Mouse (Mus musculus) ES-E14 (cell line): Measurements from ENCODE around the gene H2-Eb1.

Experiments used
- CHD2 ChIP-seq: IDR thresholded peaks from 2 replicates; pipeline ENCODE4 v1.6.1; 2014; ENCODE audit warnings: mild to moderate bottlenecking, low read depth, low read length, inconsistent platforms
- HCFC1 ChIP-seq: IDR thresholded peaks from 2 replicates; pipeline ENCODE4 v1.6.1; 2012; ENCODE audit warnings: low read length, inconsistent platforms, borderline replicate concordance; ENCODE audit not compliant: insufficient read depth
- MAFK ChIP-seq: IDR thresholded peaks from 2 replicates; pipeline ENCODE4 v1.6.1; 2014; ENCODE audit warnings: mild to moderate bottlenecking, low read depth, low read length, inconsistent platforms; ENCODE audit not compliant: insufficient read depth
- ZC3H11A ChIP-seq: IDR thresholded peaks from 2 replicates; pipeline ENCODE4 v1.6.1; 2012; ENCODE audit warnings: low read depth, mild to moderate bottlenecking, inconsistent platforms, low read length, borderline replicate concordance

DNA sequence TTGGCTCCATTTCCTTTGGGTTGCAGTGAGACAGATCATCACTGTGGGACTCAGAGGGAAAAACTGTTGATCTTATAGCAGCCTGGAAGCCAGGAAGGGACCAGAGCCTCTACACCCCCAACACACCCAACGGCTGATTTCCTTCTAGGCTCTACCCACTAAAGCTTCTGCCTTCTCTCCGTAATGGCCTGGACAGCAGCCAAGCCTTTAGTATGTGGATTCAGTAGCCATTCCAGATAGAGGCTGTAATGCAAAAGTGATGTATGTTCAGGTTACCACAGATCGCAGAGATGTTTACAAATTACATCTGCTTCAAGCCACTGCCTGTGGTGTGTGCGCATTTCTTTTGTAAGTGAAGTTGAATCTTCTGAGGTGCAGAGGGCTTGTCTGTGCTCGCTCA, 45.1 kb upstream of the H2-Eb1 start:
- no peak for TF ChIP-seq HCFC1
- no peak for TF ChIP-seq CHD2
- no peak for TF ChIP-seq MAFK
- no peak for TF ChIP-seq ZC3H11A
